Mouse (Mus musculus): ENCODE measurements around the gene Otogl. TPM values are rescaled to one million over a fixed set of nuclear protein-coding genes. Genes with fewer than 3 reads are reported as not detected.

Otogl gene
- polyA plus RNA-seq, 1 experiment from 2014 or later: 0.18 TPM

GRCm38 (mm10) chr10:107860235-107860917 lies 51.6 kb downstream of the Otogl start:
- WGBS: 84% methylated on average over 8 of the region's 8 CpGs
- Histone ChIP-seq H3K36me3 (ENCODE audit: control insufficient read depth, insufficient read depth, low read length) (no peaks in the 10 kb centered on the region), H3K4me2 (ENCODE audit: low read depth, low read length) (no peak overlapping the region), H3K4me3 (replicated peaks; ENCODE audit: low read length) (no peak overlapping the region), H3K27ac (ENCODE audit: low read length) (no peak overlapping the region), H3K4me1 (ENCODE audit: control insufficient read depth, insufficient read depth, low read length) (no peaks in the 10 kb centered on the region), H3K9ac (ENCODE audit: low read length) (no peak overlapping the region), H3K9me3 (replicated peaks; ENCODE audit: control insufficient read depth, low read length) (no peaks in the 10 kb centered on the region), H3K27me3 (ENCODE audit: control insufficient read depth, insufficient read depth, low read length) (no peaks in the 10 kb centered on the region)
- ATAC-seq (ENCODE audit: insufficient read depth, low FRiP score): no peak

- no peak overlapping the region for H3K27ac ChIP-seq (ENCODE audit: low read length)
- ATAC-seq (ENCODE audit: insufficient read depth, low FRiP score): no peak
- H3K4me1 ChIP-seq (ENCODE audit: control insufficient read depth, insufficient read depth, low read length): no peaks in the 10 kb centered on the region
- H3K4me3 ChIP-seq (replicated peaks; ENCODE audit: low read length): no peak overlapping the region
- no peaks in the 10 kb centered on the region for H3K36me3 ChIP-seq (ENCODE audit: control insufficient read depth, insufficient read depth, low read length)
- H3K9ac ChIP-seq (ENCODE audit: low read length): no peak overlapping the region
- no peaks in the 10 kb centered on the region for H3K9me3 ChIP-seq (replicated peaks; ENCODE audit: control insufficient read depth, low read length)
- no peak overlapping the region for H3K4me2 ChIP-seq (ENCODE audit: low read depth, low read length)
- 87% methylated on average over 3 of the region's 3 CpGs for WGBS
- no peaks in the 10 kb centered on the region for H3K27me3 ChIP-seq (ENCODE audit: control insufficient read depth, insufficient read depth, low read length)
These were observed 52.7 kb downstream of the Otogl start for GRCm38 (mm10) chr10:107859220-107859619.

DNA sequence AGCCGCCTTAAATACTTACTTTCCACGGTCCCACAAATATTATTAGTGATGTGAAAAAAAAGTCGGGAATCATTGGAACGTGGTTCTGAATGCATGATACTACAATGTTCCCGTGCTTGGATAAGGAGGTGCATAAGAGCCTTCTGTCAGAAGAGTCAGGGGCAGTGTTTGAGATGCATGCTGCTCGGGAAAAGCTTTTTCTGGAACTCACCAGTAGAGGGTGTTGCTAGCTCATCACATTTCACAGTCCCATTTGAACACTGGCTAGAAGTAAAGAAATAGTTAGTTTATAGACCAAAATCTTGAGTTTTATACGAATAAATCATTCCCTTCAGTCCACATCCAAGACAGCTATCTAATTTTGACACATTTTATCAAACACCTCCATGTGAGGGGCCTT lies 53.2 kb downstream of the Otogl start:
- 30% methylated on average over 7 of the region's 7 CpGs for WGBS
- H3K27me3 ChIP-seq (ENCODE audit: control insufficient read depth, insufficient read depth, low read length): no peaks in the 10 kb centered on the region
- no peaks in the 10 kb centered on the region for H3K9me3 ChIP-seq (replicated peaks; ENCODE audit: control insufficient read depth, low read length)
- no peaks in the 10 kb centered on the region for H3K36me3 ChIP-seq (ENCODE audit: control insufficient read depth, insufficient read depth, low read length)
- ATAC-seq (ENCODE audit: insufficient read depth, low FRiP score): no peak
- no peaks in the 10 kb centered on the region for H3K4me1 ChIP-seq (ENCODE audit: control insufficient read depth, insufficient read depth, low read length)
- H3K9ac ChIP-seq (ENCODE audit: low read length): no peak overlapping the region
- H3K27ac ChIP-seq (ENCODE audit: low read length): no peak overlapping the region
- H3K4me2 ChIP-seq (ENCODE audit: low read depth, low read length): no peak overlapping the region
- H3K4me3 ChIP-seq (replicated peaks; ENCODE audit: low read length): no peak overlapping the region

DNA sequence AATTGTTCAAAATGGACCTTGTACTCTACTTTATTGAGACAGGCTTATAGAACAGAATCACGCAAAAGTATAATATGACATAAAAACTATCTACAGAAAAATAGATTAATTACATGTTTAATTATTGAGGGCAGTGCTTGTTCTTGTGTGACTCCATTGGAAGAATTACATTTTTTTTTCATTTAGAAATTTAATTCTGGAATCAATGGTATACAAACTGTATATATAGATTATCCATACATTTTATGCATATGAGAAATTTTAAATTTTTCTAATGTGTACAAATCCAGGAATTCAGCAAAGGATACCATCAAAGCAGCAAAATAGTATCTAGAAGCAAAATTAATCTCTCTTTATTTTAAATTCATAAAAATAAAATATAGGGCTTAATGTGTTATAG lies 67.0 kb downstream of the Otogl start:
- Histone ChIP-seq H3K27me3 (ENCODE audit: control insufficient read depth, insufficient read depth, low read length) (no peaks in the 10 kb centered on the region), H3K4me1 (ENCODE audit: control insufficient read depth, insufficient read depth, low read length) (no peaks in the 10 kb centered on the region), H3K4me2 (ENCODE audit: low read depth, low read length) (no peak overlapping the region), H3K4me3 (replicated peaks; ENCODE audit: low read length) (no peak overlapping the region), H3K9ac (ENCODE audit: low read length) (no peak overlapping the region), H3K36me3 (ENCODE audit: control insufficient read depth, insufficient read depth, low read length) (no peaks in the 10 kb centered on the region), H3K9me3 (replicated peaks; ENCODE audit: control insufficient read depth, low read length) (no peaks in the 10 kb centered on the region), H3K27ac (ENCODE audit: low read length) (no peak overlapping the region)
- WGBS: 91% methylated on average over 1 of the region's 1 CpGs
- no peak for ATAC-seq (ENCODE audit: insufficient read depth, low FRiP score)

GRCm38 (mm10) chr10:107834452-107835239 lies 77.3 kb downstream of the Otogl start:
- Histone ChIP-seq H3K27me3 (ENCODE audit: control insufficient read depth, insufficient read depth, low read length) (no peaks in the 10 kb centered on the region), H3K4me3 (replicated peaks; ENCODE audit: low read length) (no peak overlapping the region), H3K36me3 (ENCODE audit: control insufficient read depth, insufficient read depth, low read length) (no peaks in the 10 kb centered on the region), H3K4me1 (ENCODE audit: control insufficient read depth, insufficient read depth, low read length) (no peaks in the 10 kb centered on the region), H3K27ac (ENCODE audit: low read length) (no peak overlapping the region), H3K4me2 (ENCODE audit: low read depth, low read length) (no peak overlapping the region), H3K9me3 (replicated peaks; ENCODE audit: control insufficient read depth, low read length) (peaks cover 5% of the 10 kb centered on the region), H3K9ac (ENCODE audit: low read length) (no peak overlapping the region)
- WGBS: 45% methylated on average over 4 of the region's 4 CpGs
- ATAC-seq (ENCODE audit: insufficient read depth, low FRiP score): no peak

- Histone ChIP-seq H3K27me3 (ENCODE audit: control insufficient read depth, insufficient read depth, low read length) (no peaks in the 10 kb centered on the region), H3K27ac (ENCODE audit: low read length) (no peak overlapping the region), H3K9ac (ENCODE audit: low read length) (no peak overlapping the region), H3K4me3 (replicated peaks; ENCODE audit: low read length) (no peak overlapping the region), H3K9me3 (replicated peaks; ENCODE audit: control insufficient read depth, low read length) (no peaks in the 10 kb centered on the region), H3K36me3 (ENCODE audit: control insufficient read depth, insufficient read depth, low read length) (no peaks in the 10 kb centered on the region), H3K4me2 (ENCODE audit: low read depth, low read length) (no peak overlapping the region), H3K4me1 (ENCODE audit: control insufficient read depth, insufficient read depth, low read length) (no peaks in the 10 kb centered on the region)
- ATAC-seq (ENCODE audit: insufficient read depth, low FRiP score): no peak
- WGBS: 78% methylated on average over 6 of the region's 6 CpGs
These were observed 82.8 kb downstream of the Otogl start for GRCm38 (mm10) chr10:107829151-107829550.

DNA sequence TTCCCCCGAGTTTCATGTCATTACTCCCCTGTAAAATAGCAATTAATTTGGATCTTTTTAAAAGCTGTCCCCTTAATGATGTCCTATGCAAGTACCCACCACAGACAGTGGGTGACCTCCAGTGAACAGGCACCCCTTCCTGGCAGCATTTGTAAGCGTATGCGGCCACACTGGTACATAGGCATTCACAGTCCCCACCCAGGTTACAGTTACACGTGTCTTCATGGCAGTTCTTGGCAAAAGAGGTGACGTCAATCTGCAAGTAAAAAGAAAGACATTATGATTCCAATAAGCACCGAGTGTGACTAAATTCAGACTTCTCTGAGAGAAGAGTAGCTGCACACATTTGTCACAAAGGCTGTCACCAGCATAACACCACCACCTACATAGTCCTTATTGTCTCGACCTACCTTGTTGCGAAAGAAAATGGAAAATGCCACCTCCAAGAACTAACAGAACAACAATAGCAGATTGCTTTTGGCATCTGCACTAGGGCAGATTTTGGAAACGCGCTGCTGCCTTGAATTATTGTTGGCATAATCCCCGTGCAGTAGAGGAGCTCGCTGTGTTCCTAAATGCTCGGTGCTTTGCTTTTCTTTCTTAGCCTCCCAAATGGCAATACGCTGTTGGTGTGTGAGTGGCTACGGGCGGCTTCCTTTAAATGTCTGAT lies 98.0 kb downstream of the Otogl start:
- 83% methylated on average over 16 of the region's 16 CpGs for WGBS
- Histone ChIP-seq H3K9me3 (replicated peaks; ENCODE audit: control insufficient read depth, low read length) (no peaks in the 10 kb centered on the region), H3K9ac (ENCODE audit: low read length) (no peak overlapping the region), H3K4me3 (replicated peaks; ENCODE audit: low read length) (no peak overlapping the region), H3K4me1 (ENCODE audit: control insufficient read depth, insufficient read depth, low read length) (no peaks in the 10 kb centered on the region), H3K27me3 (ENCODE audit: control insufficient read depth, insufficient read depth, low read length) (no peaks in the 10 kb centered on the region), H3K4me2 (ENCODE audit: low read depth, low read length) (no peak overlapping the region), H3K36me3 (ENCODE audit: control insufficient read depth, insufficient read depth, low read length) (no peaks in the 10 kb centered on the region), H3K27ac (ENCODE audit: low read length) (no peak overlapping the region)
- no peak for ATAC-seq (ENCODE audit: insufficient read depth, low FRiP score)

- 74% methylated on average over 6 of the region's 6 CpGs for WGBS
- no peak overlapping the region for H3K27ac ChIP-seq (ENCODE audit: low read length)
- no peaks in the 10 kb centered on the region for H3K4me1 ChIP-seq (ENCODE audit: control insufficient read depth, insufficient read depth, low read length)
- no peaks in the 10 kb centered on the region for H3K9me3 ChIP-seq (replicated peaks; ENCODE audit: control insufficient read depth, low read length)
- no peak overlapping the region for H3K4me2 ChIP-seq (ENCODE audit: low read depth, low read length)
- H3K9ac ChIP-seq (ENCODE audit: low read length): no peak overlapping the region
- no peaks in the 10 kb centered on the region for H3K36me3 ChIP-seq (ENCODE audit: control insufficient read depth, insufficient read depth, low read length)
- no peak for ATAC-seq (ENCODE audit: insufficient read depth, low FRiP score)
- no peaks in the 10 kb centered on the region for H3K27me3 ChIP-seq (ENCODE audit: control insufficient read depth, insufficient read depth, low read length)
- H3K4me3 ChIP-seq (replicated peaks; ENCODE audit: low read length): no peak overlapping the region
These were observed 101.1 kb downstream of the Otogl start for GRCm38 (mm10) chr10:107810649-107811398.
